Mouse (Mus musculus) heart, adult 2 months (tissue): Measurements from ENCODE around the gene Nags.

Experiments used
- CTCF ChIP-seq: fragments of 200-600 bp; IDR thresholded peaks from 2 replicates; pipeline ENCODE4 v1.8.1; 2022; ENCODE audit warnings: antibody characterized with exemption, mild to moderate bottlenecking, moderate library complexity
- EP300 ChIP-seq: fragments of 200-500 bp; IDR thresholded peaks from 2 replicates; pipeline ENCODE4 v1.6.1; 2011; ENCODE audit warnings: low read depth, low read length, control low read depth; ENCODE audit not compliant: insufficient read depth
- POLR2A ChIP-seq: fragments of 200-500 bp; IDR thresholded peaks from 2 replicates; pipeline ENCODE4 v1.6.1; 2011; ENCODE audit warnings: mild to moderate bottlenecking, low read depth, low read length, control low read depth; ENCODE audit not compliant: insufficient read depth

DNA sequence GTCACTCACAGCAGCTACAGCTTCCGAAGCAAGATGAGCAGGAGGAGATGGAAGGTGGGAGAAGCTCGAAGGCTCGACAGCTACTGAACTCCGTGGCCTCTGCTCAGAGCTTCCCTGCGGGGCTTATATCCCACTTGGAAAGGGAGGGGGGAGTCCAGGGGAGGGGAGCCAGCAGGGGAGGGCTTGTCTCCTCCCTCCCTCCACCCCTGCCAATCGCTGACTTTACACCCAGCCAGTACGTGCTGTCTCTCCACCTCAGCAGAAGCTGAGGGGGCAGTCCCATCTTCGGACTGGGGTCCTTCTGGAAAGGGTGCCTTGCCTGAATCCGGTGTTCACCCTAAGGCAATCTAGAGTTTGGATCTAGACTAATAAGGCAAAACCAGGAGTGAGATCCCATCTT is 37.6 kb upstream of the Nags start, which contains the start of gene Pyy:
- TF ChIP-seq POLR2A (no peak), EP300 (no peak), CTCF (no peak)
